ENCODE assay signal across 8 mouse cellular contexts in the genomic region with DNA sequence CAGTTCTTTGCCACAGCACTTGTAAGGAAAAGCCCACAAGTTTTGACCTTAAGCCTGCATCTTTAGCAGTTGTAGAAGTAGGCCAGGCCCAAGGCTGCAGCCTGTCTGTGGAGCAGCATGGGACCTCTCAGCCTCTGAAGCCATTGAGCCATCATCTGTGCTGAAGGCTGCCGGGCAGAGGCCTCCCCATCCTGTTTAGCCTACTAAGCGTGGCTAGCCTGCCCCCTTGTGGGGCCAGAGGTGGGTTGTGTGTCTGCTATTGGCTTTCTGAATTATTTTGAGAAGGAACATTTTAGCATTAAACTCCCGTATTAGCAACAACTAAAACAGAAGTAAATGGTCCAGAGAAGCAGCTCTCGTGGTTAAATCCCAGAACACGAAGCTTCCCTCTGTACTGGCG. TPM values are rescaled to one million over a fixed set of nuclear protein-coding genes. Genes with fewer than 3 reads are reported as not detected.
DNase-seq lines count a peak whose midpoint lies in the region; ATAC-seq and TF ChIP-seq lines count a peak whose summit lies in the region.
"Had no signal": no experiment of that assay in that cellular context is flagged by ENCODE, and none has a peak within 500 bp of the region (broad histone marks: within the 10 kb centered on the region; RNA-seq: fewer than 3 reads in every experiment).

No protein-coding gene starts in this region.

- peak; percentile 77 for TF ChIP-seq CTCF in lung, postnatal 0 days (IDR thresholded peaks at IDR 0.05)

- H3K4me2 ChIP-seq in lung, postnatal 0 days (replicated peaks; ENCODE audit: low read depth, low read length), result no peak overlapping the region

- DNase-seq in 3T3-L1 (ENCODE audit: low read depth, low spot score), result peak; percentile 73
- peak; percentile 87 for DNase-seq in CD4-positive, CD25-positive, alpha-beta regulatory T cell, adult 2 months (ENCODE audit: low read depth, low spot score)
- peak; percentile 82 for DNase-seq in brain, adult 2 months (ENCODE audit: low read depth, low spot score)
- peak; percentile 26 for DNase-seq in forelimb bud, embryonic 11.5 days (ENCODE audit: low read depth, low spot score)
- peak; percentile 39 to 60 for DNase-seq in kidney, adult 8-10 months
- peak; percentile 65 for DNase-seq in lung, postnatal 0 days (ENCODE audit: low spot score)
- peak; percentile 59 to 70 for DNase-seq in right cerebral cortex, postnatal 10 days (ENCODE audit: low spot score in 2 of 2)

- 54% methylated on average over 6 of the region's 6 CpGs for WGBS in lung, postnatal 0 days

- no peak overlapping the region for H3K4me3 ChIP-seq in lung, postnatal 0 days (ENCODE audit: low read depth, low read length)
- H3K4me3 ChIP-seq: myocyte had no signal

- no peaks in the 10 kb centered on the region; the same call in 1 of the 2 replicates for H3K4me1 ChIP-seq in lung, postnatal 0 days (ENCODE audit: insufficient read depth, low read depth, low read length)

- H3K27me3 ChIP-seq in lung, postnatal 0 days (replicated peaks; ENCODE audit: insufficient read depth, low read length), result no peaks in the 10 kb centered on the region

- no peak overlapping the region for H3K27ac ChIP-seq in lung, postnatal 0 days (ENCODE audit: low read length)

- no peaks in the 10 kb centered on the region for H3K9me3 ChIP-seq in lung, postnatal 0 days (ENCODE audit: low read length)

- no peak for TF ChIP-seq EP300 in lung, postnatal 0 days (IDR thresholded peaks at IDR 0.05)

- H3K9ac ChIP-seq in lung, postnatal 0 days (replicated peaks; ENCODE audit: low read depth), result no peak overlapping the region

- H3K36me3 ChIP-seq in lung, postnatal 0 days (ENCODE audit: insufficient read depth, low read length), result no peaks in the 10 kb centered on the region

- peak; percentile 43 for ATAC-seq in lung, postnatal 0 days

RNA-seq across cellular contexts. Expression of a gene that starts 4.4 kb away (rescaled TPM):
- 10.5 and 12.2 TPM in 2 replicates for polyA plus RNA-seq in lung, postnatal 0 days (2015; fragmentation: Nextera tagmentation; extraction: Ambion mirVana)

RNA-seq across cellular contexts. Expression of a gene that starts 28.2 kb away (rescaled TPM):
- not detected in 2 replicates for polyA plus RNA-seq in lung, postnatal 0 days (2015; fragmentation: Nextera tagmentation; extraction: Ambion mirVana)

RNA-seq across cellular contexts. Expression of a gene that starts 37.6 kb away (rescaled TPM):
- polyA plus RNA-seq in lung, postnatal 0 days (2015; fragmentation: Nextera tagmentation; extraction: Ambion mirVana), result 1,357 and 1,498 TPM in 2 replicates

RNA-seq across cellular contexts. Expression of a gene that starts 43.7 kb away (rescaled TPM):
- 1,321 and 1,744 TPM in 2 replicates for polyA plus RNA-seq in lung, postnatal 0 days (2015; fragmentation: Nextera tagmentation; extraction: Ambion mirVana)

RNA-seq across cellular contexts. Expression of a gene that starts 53.8 kb away (rescaled TPM):
- 2.5 and 2.6 TPM in 2 replicates for polyA plus RNA-seq in lung, postnatal 0 days (2015; fragmentation: Nextera tagmentation; extraction: Ambion mirVana)

Comparison
In these comparisons a context has a peak if more than half of its experiments do, and no peak if none do; other contexts are left out.
1. DNase-seq: peak in every context shown above with its lines; median percentile 87 in CD4-positive, CD25-positive, alpha-beta regulatory T cell, adult 2 months; 82 in brain, adult 2 months; 73 in 3T3-L1; 65 in lung, postnatal 0 days; 64 in right cerebral cortex, postnatal 10 days; 50 in kidney, adult 8-10 months; 26 in forelimb bud, embryonic 11.5 days.